Mouse (Mus musculus): ENCODE measurements around the gene Polr2j.
A peak's percentile ranks its signal among the peaks of the same experiment; 100 is the strongest.
"Not testable (repeated sequence)": the region's sequence is repeated elsewhere in the genome, so short reads cannot be mapped to it uniquely, and the experiment has no call there.

Gene Polr2j

GRCm38 (mm10) chr5:136104511-136104910 is 11.9 kb upstream of the Polr2j start:
- no peak for DNase-seq (ENCODE audit: low spot score in 2 of 2)

- DNase-seq (ENCODE audit: low spot score in 2 of 2), result no peak
Measured at GRCm38 (mm10) chr5:136108486-136108885, 7.9 kb upstream of the Polr2j start.

GRCm38 (mm10) chr5:136109042-136109441 is 7.4 kb upstream of the Polr2j start:
- DNase-seq (ENCODE audit: low spot score in 2 of 2), result no peak

- DNase-seq (ENCODE audit: low spot score in 2 of 2), result not testable (repeated sequence)
Measured at GRCm38 (mm10) chr5:136113546-136113945, 2.9 kb upstream of the Polr2j start.

GRCm38 (mm10) chr5:136116784-136117112 is 317 bp downstream of the Polr2j start:
- DNase-seq (ENCODE audit: low spot score in 2 of 2), result no peak

GRCm38 (mm10) chr5:136122165-136122564 is 5.7 kb downstream of the Polr2j start:
- DNase-seq (ENCODE audit: low spot score in 2 of 2), result no peak

- DNase-seq (ENCODE audit: low spot score in 2 of 2), result peak; percentile 97 to 98
Measured at GRCm38 (mm10) chr5:136135571-136136291, 19.3 kb downstream of the Polr2j start, which contains the start of the genes Lrwd1 and Alkbh4. Gene Lrwd1, minus strand, starts transcription at chr5:136136074. Gene Alkbh4, plus strand, starts transcription at chr5:136136146.

- no peak for DNase-seq (ENCODE audit: low spot score in 2 of 2)
Measured at GRCm38 (mm10) chr5:136136292-136136990, 20.0 kb downstream of the Polr2j start.

GRCm38 (mm10) chr5:136137658-136138274 is 21.3 kb downstream of the Polr2j start:
- DNase-seq (ENCODE audit: low spot score in 2 of 2), result peak; percentile 59 to 66

- DNase-seq (ENCODE audit: low spot score in 2 of 2), result no peak
Measured at GRCm38 (mm10) chr5:136139393-136139792, 23.0 kb downstream of the Polr2j start.

- DNase-seq (ENCODE audit: low spot score in 2 of 2), result no peak
Measured at GRCm38 (mm10) chr5:136140057-136140482, 23.6 kb downstream of the Polr2j start.

- no peak for DNase-seq (ENCODE audit: low spot score in 2 of 2)
Measured at GRCm38 (mm10) chr5:136142746-136143145, 26.3 kb downstream of the Polr2j start.

GRCm38 (mm10) chr5:136143161-136143755 is 26.8 kb downstream of the Polr2j start:
- DNase-seq (ENCODE audit: low spot score in 2 of 2), result no peak

GRCm38 (mm10) chr5:136144606-136145430 is 28.4 kb downstream of the Polr2j start:
- DNase-seq (ENCODE audit: low spot score in 2 of 2), result no peak

- DNase-seq (ENCODE audit: low spot score in 2 of 2), result peak; percentile 75 to 80
Measured at GRCm38 (mm10) chr5:136146936-136147335, 30.5 kb downstream of the Polr2j start.

- no peak for DNase-seq (ENCODE audit: low spot score in 2 of 2)
Measured at GRCm38 (mm10) chr5:136147704-136148103, 31.3 kb downstream of the Polr2j start.

- peak; percentile 62 to 63 for DNase-seq (ENCODE audit: low spot score in 2 of 2)
Measured at GRCm38 (mm10) chr5:136149134-136149576, 32.7 kb downstream of the Polr2j start.

- no peak for DNase-seq (ENCODE audit: low spot score in 2 of 2)
Measured at GRCm38 (mm10) chr5:136152365-136152764, 35.9 kb downstream of the Polr2j start.

GRCm38 (mm10) chr5:136155399-136155798 is 39.0 kb downstream of the Polr2j start:
- no peak for DNase-seq (ENCODE audit: low spot score in 2 of 2)

GRCm38 (mm10) chr5:136160084-136160483 is 43.7 kb downstream of the Polr2j start:
- DNase-seq (ENCODE audit: low spot score in 2 of 2), result not testable (repeated sequence)

- DNase-seq (ENCODE audit: low spot score in 2 of 2), result no peak
Measured at GRCm38 (mm10) chr5:136163807-136164474, 47.5 kb downstream of the Polr2j start.

All from spleen, postnatal 36 days (tissue).